Mouse (Mus musculus) layer of hippocampus, adult 9-11 months (tissue): ENCODE data around the gene Cd200r1.

Experiments
- DNase-seq: peaks from one replicate; pipeline ENCODE4 v3.0.0; 2022

Gene Cd200r1

DNA sequence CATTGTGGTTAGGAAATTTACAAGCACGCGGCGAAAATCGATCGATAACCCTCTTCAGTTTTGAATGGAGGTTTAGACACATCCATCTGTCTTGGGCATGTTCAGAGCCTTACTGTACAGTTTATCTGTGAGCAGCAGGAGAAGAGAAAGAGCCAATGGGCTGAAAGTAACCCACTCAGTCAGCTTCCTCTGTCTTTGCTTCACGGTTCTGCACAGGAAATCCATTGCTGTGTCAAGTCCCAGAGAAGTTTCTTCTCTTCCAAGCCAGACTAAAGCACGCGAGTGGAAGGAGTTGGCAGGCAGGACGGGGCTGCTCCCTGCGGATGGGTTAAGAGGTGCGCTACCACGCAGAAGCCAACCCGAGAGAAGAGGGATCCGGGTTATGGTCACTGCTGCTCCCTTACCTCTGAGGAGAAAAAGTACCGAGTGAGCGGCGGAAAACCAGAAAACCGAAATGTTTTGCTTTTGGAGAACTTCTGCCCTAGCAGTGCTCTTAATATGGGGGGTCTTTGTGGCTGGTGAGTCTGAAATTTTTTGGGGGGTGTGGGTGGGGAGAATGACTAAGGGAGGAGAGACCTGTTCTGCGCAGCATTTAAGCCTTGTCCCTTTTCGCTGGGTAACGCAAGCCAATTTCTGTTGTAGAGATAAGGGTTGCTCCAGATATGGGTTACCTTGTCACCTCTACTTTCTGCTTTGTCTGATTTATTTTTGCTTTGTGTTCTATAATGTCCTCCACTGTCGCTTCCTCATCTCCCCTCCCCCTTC is at the start of gene Cd200r1:
Gene Cd200r1, plus strand, starts transcription at position 182 of the 765 bp plus-strand sequence.
- no peak for DNase-seq

GRCm38 (mm10) chr16:44716305-44717140 is 49.0 kb upstream of the Cd200r1 start:
- DNase-seq: no peak

DNA sequence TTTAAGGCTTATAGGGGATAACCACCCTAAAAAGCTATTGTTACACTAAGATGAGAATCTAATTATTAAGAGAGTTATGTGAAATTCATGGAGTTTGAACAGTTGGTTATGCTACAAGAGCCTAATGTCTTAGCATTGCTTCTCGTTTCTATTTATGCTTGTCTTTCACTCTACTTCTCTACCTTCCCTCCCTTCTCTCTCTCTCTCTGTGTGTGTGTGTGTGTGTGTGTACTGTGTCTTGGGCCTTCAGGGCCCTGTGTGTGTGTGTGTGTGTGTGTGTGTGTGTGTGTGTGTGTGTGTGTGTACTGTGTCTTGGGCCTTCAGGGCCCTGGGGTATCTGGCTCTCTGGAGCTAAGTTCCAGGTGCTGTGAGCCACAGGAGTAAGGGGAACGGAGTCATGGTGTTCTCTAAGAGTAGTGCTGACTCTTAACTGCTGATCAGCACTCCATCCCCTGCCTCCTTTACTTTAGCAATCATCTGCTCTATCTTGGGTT is 48.3 kb upstream of the Cd200r1 start:
- no peak for DNase-seq

- no peak for DNase-seq
These were observed 47.7 kb upstream of the Cd200r1 start for GRCm38 (mm10) chr16:44717838-44718237.

GRCm38 (mm10) chr16:44719349-44719748 is 46.2 kb upstream of the Cd200r1 start:
- no peak for DNase-seq

DNA sequence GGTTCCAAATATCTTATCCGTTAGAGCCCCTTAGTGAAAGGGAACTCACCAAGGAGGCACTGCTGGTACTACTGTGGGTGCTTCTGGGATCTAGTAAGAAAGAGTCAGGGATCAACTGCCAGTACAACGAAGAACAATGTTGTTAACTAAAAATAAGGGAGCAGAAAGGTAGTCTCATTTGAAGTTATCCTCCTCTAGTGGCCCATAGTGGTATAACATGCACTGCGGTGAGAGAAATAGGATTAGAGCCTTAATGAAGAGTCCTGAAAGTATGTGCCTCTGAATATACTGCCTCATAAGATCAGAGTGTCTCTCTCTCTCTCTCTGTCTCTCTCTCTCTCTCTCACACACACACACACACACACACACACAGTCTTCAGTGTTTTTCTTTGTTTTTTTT is 45.0 kb upstream of the Cd200r1 start:
- DNase-seq: no peak

GRCm38 (mm10) chr16:44722666-44723065 is 42.9 kb upstream of the Cd200r1 start:
- no peak for DNase-seq

GRCm38 (mm10) chr16:44724083-44724787 is 41.3 kb upstream of the Cd200r1 start, which contains the start of gene Nepro:
Gene Nepro (plus strand): TSS chr16:44724301.
- peak; percentile 94 for DNase-seq

- DNase-seq: peak; percentile 59
These were observed 40.7 kb upstream of the Cd200r1 start for GRCm38 (mm10) chr16:44724847-44725246.

- peak; percentile 87 for DNase-seq
These were observed 40.0 kb upstream of the Cd200r1 start for GRCm38 (mm10) chr16:44725286-44726223.

DNA sequence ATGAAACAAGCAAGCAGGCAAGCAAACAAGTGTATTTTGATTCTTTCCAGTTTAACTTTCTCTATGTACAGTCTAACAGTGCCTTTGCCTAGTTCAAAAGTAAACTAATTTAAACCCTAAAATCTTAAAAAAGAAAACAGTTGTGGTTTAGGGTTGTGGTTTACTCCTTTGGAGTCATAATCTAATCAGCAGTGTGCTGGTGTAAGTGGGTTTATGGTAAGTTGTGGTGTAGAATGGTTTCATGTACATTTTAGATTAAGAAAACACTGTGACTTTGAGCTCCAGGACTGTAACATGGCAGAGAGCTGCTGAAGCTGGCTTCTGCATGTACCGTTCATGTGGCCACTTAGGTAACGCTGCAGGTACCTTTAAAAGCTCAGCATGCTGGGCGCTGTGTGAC is 38.0 kb upstream of the Cd200r1 start:
- DNase-seq: no peak

GRCm38 (mm10) chr16:44734059-44734458 is 31.5 kb upstream of the Cd200r1 start:
- no peak for DNase-seq

DNA sequence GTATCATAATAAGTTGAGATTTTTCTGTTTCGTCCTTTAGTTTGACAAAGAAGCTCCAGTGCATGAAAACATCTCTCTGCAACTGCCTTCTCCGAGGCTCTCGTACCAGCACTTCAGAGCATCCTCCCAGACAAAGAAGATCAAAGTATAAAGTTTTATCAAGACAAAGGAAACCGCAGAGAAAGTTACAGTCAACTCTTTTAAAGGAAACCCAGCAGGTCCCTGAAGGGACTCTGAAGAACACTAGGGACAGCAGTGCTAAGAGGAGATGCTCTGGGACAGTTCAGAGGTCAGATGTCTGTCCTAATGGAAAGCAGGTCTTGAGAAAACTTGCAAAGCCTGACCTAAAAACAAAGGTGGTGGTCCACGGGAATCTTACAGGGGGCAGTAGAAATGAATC is 29.9 kb upstream of the Cd200r1 start:
- DNase-seq: no peak

DNA sequence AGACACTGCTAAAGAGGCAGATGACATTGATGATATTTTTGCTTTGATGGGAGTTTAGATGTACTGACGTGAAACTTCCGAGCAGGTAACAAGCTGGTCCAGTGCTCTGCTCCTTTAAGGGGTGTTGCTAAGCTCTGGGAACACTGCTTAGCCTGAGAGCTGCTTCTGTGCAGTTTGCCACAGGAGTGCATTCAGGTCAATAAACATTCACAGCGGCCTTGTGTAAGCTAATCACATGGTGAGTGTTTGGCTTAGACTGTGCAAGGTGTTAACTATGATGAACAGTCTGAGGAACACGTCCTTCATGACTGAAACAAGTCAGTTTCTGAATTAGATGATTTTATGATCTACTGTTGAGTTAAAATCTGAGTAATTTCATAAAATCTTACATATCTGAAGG is 29.4 kb upstream of the Cd200r1 start:
- no peak for DNase-seq

DNA sequence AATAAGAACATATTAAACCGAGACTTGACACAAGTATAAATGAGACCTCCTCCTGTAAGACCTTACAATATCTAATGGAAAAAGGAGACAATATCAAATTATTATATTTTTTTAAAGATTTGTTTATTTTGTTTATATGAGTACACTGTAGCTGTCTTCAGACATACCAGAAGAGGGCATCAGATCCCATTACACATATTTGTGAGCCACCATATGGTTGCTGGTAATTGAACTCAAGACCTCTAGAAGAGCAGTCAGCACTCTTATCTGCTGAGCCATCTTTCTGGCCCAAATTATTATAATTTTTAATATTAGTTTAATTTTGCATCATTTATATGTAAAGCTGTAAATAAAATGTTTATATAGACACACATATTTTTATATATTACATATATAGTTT is 22.8 kb upstream of the Cd200r1 start:
- no peak for DNase-seq

DNA sequence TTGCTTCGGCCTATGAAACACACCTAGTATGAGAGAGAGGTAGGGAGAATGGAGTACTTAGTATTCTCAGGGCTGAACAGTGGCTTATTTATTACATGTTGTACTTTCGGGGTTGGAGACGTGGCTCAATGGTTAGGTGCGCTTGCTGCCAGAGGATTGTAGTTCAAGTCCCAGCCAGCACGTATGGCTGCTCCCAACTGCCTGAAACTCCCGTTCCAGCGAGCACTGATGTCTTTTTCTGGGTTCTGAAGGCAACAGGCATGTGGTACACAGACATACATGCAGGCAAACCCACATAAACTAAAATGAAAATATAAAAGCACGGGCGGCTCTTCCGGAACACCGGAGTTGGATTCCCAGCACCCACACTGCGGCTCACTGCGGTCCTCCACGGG is 20.1 kb upstream of the Cd200r1 start:
- no peak for DNase-seq

DNA sequence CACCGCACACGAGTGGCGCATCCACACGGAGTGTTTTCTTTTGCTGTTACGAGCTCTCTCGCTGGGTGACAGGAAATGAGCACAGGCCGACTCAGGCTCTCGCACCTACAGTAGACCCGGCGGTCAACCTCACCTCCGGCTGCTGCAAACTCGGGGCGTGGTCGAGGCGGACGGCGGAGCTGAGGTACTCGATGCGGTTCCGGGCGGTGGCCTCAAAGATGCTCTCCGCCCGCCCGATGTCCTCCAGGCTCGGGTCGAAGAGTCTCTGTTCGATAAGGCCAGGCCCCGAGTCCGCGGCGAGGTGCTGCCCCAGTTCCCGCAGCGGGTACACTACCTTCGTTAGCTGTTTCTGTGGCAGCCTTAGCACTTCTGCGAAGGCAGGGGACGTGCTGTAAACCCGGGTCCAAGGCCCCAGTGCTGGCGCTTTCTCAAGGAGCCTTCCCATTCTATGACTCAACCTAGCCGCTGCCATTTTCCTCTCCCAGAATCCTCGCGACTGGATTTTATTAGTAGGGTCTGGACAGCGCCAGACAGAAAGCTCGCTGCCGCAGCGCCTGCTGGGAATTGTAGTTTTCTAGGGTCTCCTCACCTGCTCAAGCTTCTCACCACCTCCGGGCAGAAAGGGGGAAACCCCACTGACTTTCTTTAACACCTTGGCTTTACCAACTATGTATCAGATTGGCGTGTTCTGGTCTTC is 19.5 kb upstream of the Cd200r1 start, which contains the start of gene Gtpbp8:
Gene Gtpbp8, minus strand, starts transcription at position 498 of the 697 bp plus-strand sequence.
- DNase-seq: peak; percentile 86

- DNase-seq: no peak
These were observed 17.5 kb upstream of the Cd200r1 start for GRCm38 (mm10) chr16:44748007-44748406.

- DNase-seq: no peak
These were observed 7.8 kb upstream of the Cd200r1 start for GRCm38 (mm10) chr16:44757700-44758099.

DNA sequence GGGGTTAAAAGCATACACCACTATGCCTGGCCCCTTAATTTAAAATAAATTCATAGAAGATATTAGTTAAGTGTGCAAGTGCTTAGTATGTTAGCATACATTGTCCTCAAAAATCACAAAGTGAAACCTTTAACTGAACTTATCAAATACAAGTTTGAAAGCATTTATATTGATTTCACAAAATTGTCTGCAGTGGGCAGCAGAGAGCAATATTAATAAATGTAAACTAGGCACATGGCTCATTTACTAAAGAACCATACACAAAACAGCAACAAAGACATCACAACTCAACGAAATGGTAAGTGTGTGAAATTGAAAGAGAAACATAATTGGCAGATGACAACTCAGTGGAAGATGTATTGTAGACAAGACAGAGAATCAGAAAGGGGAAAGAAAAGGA is 3.7 kb upstream of the Cd200r1 start:
- DNase-seq: no peak

- no peak for DNase-seq
These were observed 870 bp downstream of the Cd200r1 start for GRCm38 (mm10) chr16:44766320-44766892.
